ENCODE assay signal across 19 mouse cellular contexts in the genomic region with DNA sequence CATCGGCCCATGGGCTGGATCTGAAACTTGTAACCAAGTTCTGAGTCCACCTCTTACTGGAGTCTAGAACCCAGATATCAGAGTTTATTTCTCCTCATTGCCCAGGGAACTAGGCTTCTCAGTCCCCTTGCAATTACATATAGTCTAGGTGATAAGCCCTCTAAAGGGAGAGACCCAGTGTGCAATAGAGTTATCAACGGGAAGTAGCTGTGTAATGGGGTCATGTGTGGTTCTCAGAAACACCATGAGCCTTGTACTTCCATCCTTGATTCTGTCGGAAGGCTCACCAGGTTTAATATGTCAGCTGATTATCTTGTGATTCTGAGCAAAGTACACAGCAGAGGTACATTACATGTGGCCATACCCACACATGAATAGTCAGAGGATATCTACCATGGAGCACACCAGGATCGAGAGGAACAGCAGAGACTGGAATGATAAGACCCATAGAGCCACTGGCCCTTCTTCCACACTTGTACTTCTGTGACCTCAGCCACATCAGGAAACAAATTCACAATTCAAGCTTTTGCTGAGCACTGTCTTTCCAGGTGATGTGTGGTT. TPM values are rescaled to one million over a fixed set of nuclear protein-coding genes. Genes with fewer than 3 reads are reported as not detected.
"Had no signal": no experiment of that assay in that cellular context is flagged by ENCODE, and none has a peak within 500 bp of the region (broad histone marks: within the 10 kb centered on the region; RNA-seq: fewer than 3 reads in every experiment).

No protein-coding gene starts in this region.

- H3K9me3 ChIP-seq: kidney, embryonic 15.5 days; limb, embryonic 12.5 days; liver, embryonic 13.5 days; lung, embryonic 15.5 days; midbrain, embryonic 13.5 days; neural tube, embryonic 12.5 days had no signal

- ATAC-seq: liver, postnatal 0 days; midbrain, embryonic 13.5 days had no signal

- DNase-seq: kidney, postnatal 25 days; liver; liver, embryonic 13.5 days; liver, postnatal 0 days; lung, postnatal 14 days; right cerebral cortex, postnatal 14 days; thymus, postnatal 4 days had no signal

- H3K36me3 ChIP-seq: kidney, embryonic 15.5 days; limb, embryonic 12.5 days; liver, embryonic 13.5 days; lung, embryonic 15.5 days; midbrain, embryonic 13.5 days; neural tube, embryonic 12.5 days had no signal

- H3K27ac ChIP-seq: kidney, embryonic 15.5 days; limb, embryonic 12.5 days; liver, embryonic 13.5 days; lung, embryonic 15.5 days; midbrain, embryonic 13.5 days; neural tube, embryonic 12.5 days had no signal

- H3K4me1 ChIP-seq: kidney, embryonic 15.5 days; limb, embryonic 12.5 days; liver, embryonic 13.5 days; lung, embryonic 15.5 days; midbrain, embryonic 13.5 days; neural tube, embryonic 12.5 days had no signal

- H3K4me2 ChIP-seq: kidney, embryonic 15.5 days; limb, embryonic 12.5 days; liver, embryonic 13.5 days; lung, embryonic 15.5 days; midbrain, embryonic 13.5 days; neural tube, embryonic 12.5 days had no signal

- H3K27me3 ChIP-seq: kidney, embryonic 15.5 days; limb, embryonic 12.5 days; liver, embryonic 13.5 days; lung, embryonic 15.5 days; midbrain, embryonic 13.5 days; neural tube, embryonic 12.5 days had no signal

- H3K9ac ChIP-seq: kidney, embryonic 15.5 days; limb, embryonic 12.5 days; liver, embryonic 13.5 days; liver, postnatal 0 days; lung, embryonic 15.5 days; midbrain, embryonic 13.5 days; neural tube, embryonic 12.5 days had no signal

- H3K4me3 ChIP-seq: kidney, embryonic 15.5 days; limb, embryonic 12.5 days; liver, embryonic 13.5 days; lung, embryonic 15.5 days; midbrain, embryonic 13.5 days; myocyte; neural tube, embryonic 12.5 days had no signal

RNA-seq across cellular contexts. Expression of a gene that starts 12.8 kb away (rescaled TPM):
- total RNA-seq: layer of hippocampus, postnatal 25 days; left cerebral cortex, adult 8-10 months; left cerebral cortex, postnatal 25 days; megakaryocyte-erythroid progenitor cell, adult 5-6 weeks had no signal
- polyA plus RNA-seq: limb, embryonic 12.5 days; lung, embryonic 15.5 days; midbrain, embryonic 13.5 days; myocyte; neural tube, embryonic 12.5 days; small intestine, adult 2 months; stomach, embryonic 16.5 days had no signal

RNA-seq across cellular contexts. Expression of a gene that starts 13.0 kb away (rescaled TPM):
- total RNA-seq: left cerebral cortex, adult 8-10 months; megakaryocyte-erythroid progenitor cell, adult 5-6 weeks had no signal
- polyA plus RNA-seq: kidney, embryonic 15.5 days; limb, embryonic 12.5 days; liver, embryonic 13.5 days; midbrain, embryonic 13.5 days; myocyte; neural tube, embryonic 12.5 days; stomach, embryonic 16.5 days had no signal

RNA-seq across cellular contexts. Expression of a gene that starts 28.1 kb away (rescaled TPM):
- total RNA-seq: layer of hippocampus, postnatal 25 days; left cerebral cortex, adult 8-10 months; left cerebral cortex, postnatal 25 days; megakaryocyte-erythroid progenitor cell, adult 5-6 weeks had no signal
- polyA plus RNA-seq: kidney, embryonic 15.5 days; limb, embryonic 12.5 days; liver, embryonic 13.5 days; liver, postnatal 0 days; lung, embryonic 15.5 days; midbrain, embryonic 13.5 days; myocyte; neural tube, embryonic 12.5 days; small intestine, adult 2 months; stomach, embryonic 16.5 days had no signal

RNA-seq across cellular contexts. Expression of a gene that starts 39.7 kb away (rescaled TPM):
- total RNA-seq: layer of hippocampus, postnatal 25 days; left cerebral cortex, adult 8-10 months; left cerebral cortex, postnatal 25 days; megakaryocyte-erythroid progenitor cell, adult 5-6 weeks had no signal
- polyA plus RNA-seq: kidney, embryonic 15.5 days; limb, embryonic 12.5 days; midbrain, embryonic 13.5 days; myocyte; neural tube, embryonic 12.5 days; small intestine, adult 2 months; stomach, embryonic 16.5 days had no signal
